In genomic region chr11:60175371-60176181, GRCm38 (mm10) we compare ENCODE assay signal across 7 mouse cellular contexts. TPM values are rescaled to one million over a fixed set of nuclear protein-coding genes. Genes with fewer than 3 reads are reported as not detected.
DNase-seq lines count a peak whose midpoint lies in the region; ATAC-seq lines count a peak whose summit lies in the region.

No protein-coding gene starts in this region.

- peaks cover 97% of the 10 kb centered on the region for H3K4me1 ChIP-seq in megakaryocyte, embryonic 14.5 days

- peak; percentile 81 for DNase-seq in adrenal gland, adult 2 months
- DNase-seq in gastrocnemius, postnatal 25 days: peak; percentile 77
- peak; percentile 70 to 85 for DNase-seq in left cerebral cortex, postnatal 10 days (ENCODE audit: extremely low spot score in 1 of 2, low spot score in 2 of 2)
- peak; percentile 69 to 80 for DNase-seq in right cerebral cortex, postnatal 36 days (ENCODE audit: low spot score in 2 of 2)

- no peaks in the 10 kb centered on the region for H3K9me3 ChIP-seq in megakaryocyte, embryonic 14.5 days

- peaks cover 61% of the 10 kb centered on the region for H3K36me3 ChIP-seq in megakaryocyte, embryonic 14.5 days (replicated peaks; ENCODE audit: low read length)

- intact Hi-C loops in left cerebral cortex, postnatal 10 days (cut with DNase I): loop anchor here (2.0 to 5.0 kb wide), 2 partner anchors 35 to 68 kb away; partner anchors contain the start of gene Rai1

- H3K4me3 ChIP-seq in megakaryocyte, embryonic 14.5 days (replicated peaks): peak overlapping the region; percentile 96

- ATAC-seq in common myeloid progenitor, adult 5-6 weeks (replicated peaks; ENCODE audit: low read depth, poor library complexity, severe bottlenecking): peak; percentile 37
- peak; percentile 45 for ATAC-seq in inflammation-experienced regulatory T-cells, adult 6 months

- H3K27me3 ChIP-seq in megakaryocyte, embryonic 14.5 days (replicated peaks): no peaks in the 10 kb centered on the region

RNA-seq across cellular contexts. Expression of gene Srebf1, which starts 46.8 kb away (rescaled TPM):
- 100 to 1,000 TPM; 201 to 250 TPM for total RNA-seq in adrenal gland, adult 2 months (2021)
- 661 and 745 TPM in 2 replicates for polyA plus RNA-seq in adrenal gland, adult 2 months (2012; rRNA removed)
- 32.9 and 58.8 TPM in 2 replicates for total RNA-seq in common myeloid progenitor, adult 5-6 weeks (2017)
- total RNA-seq in gastrocnemius, postnatal 25 days (2021): 10 to 100 TPM; 16.8 to 20.0 TPM
- polyA plus RNA-seq in inflammation-experienced regulatory T-cells, adult 6 months (2017; shearing (Covaris generic)): 10 to 100 TPM; 21.7 to 26.7 (median 24.3) TPM
- total RNA-seq in left cerebral cortex, postnatal 10 days (2021): 10 to 100 TPM; 41.5 to 43.0 TPM
- 138 and 188 TPM in 2 replicates for polyA plus RNA-seq in megakaryocyte, embryonic 14.5 days (2012; ENCODE audit: insufficient read depth, low replicate concordance)

Comparison
In these comparisons a context has a peak if more than half of its experiments do, and no peak if none do; other contexts are left out.
1. Peak in every context shown above with its lines: DNase-seq, ATAC-seq and H3K4me3 ChIP-seq.